Mouse (Mus musculus) central nervous system, embryonic 18 days (tissue): ENCODE results near the gene Pdcd2l. TPM values are rescaled to one million over a fixed set of nuclear protein-coding genes. Genes with fewer than 3 reads are reported as not detected.

ENCODE experiments used
- polyA plus RNA-seq: library from polyadenylated mRNA; depleted of rRNA; stranded (reverse); fragments of >200 nt; gene quantifications from 2 replicates; pipeline ENCODE4 v1.2.3, GENCODE M21; 2012; rRNA removed

Pdcd2l gene
- 47.3 and 47.6 TPM in 2 replicates for polyA plus RNA-seq

DNA sequence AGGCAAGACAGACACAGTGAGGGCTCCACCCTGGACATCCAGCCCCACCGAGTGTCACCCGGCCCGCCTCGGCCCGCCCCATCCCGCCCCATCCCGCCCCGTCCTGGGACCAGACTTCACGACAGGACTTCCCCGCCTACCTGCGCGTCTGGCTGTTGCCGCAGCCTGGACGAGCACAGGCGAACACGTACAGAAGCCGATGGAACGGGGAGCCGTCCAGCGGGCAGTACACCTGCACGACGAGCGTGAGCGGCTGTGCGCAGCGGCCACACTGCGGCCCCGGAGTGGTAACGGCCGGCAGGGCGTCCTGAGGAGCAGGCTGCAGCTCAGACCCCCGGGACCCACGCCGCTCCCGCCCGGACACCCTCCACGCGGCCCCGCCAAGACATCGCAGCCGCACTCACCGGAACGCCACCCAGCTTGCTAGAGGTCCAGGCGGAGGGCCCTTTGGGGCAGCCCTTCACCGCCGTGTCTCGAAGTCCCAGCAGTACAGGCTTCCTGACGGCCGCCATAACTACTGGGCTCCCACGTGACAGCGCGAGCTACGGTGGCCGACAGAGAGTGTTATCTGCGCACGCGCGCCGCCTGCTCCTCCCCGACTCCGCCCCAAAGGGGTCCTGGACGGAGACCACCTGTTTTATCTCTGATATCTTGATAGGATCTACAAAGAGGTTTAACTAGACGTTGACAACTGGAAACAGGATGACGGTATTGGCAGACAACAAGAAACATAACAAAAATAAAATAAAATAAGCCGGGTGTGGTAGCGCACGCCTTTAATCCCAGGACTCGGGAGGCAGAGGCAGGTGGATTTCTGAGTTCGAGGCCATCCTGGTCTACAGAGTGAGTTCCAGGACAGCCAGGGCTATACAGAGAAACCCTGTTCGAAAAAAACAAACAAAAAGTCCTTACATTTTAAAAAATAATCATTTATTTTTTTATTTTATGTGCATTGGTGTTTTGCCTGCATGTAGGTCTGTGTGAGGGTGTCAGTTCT is at the start of gene Pdcd2l:
Pdcd2l (minus strand) TSS at position 530 of the 997 bp plus-strand sequence.

DNA sequence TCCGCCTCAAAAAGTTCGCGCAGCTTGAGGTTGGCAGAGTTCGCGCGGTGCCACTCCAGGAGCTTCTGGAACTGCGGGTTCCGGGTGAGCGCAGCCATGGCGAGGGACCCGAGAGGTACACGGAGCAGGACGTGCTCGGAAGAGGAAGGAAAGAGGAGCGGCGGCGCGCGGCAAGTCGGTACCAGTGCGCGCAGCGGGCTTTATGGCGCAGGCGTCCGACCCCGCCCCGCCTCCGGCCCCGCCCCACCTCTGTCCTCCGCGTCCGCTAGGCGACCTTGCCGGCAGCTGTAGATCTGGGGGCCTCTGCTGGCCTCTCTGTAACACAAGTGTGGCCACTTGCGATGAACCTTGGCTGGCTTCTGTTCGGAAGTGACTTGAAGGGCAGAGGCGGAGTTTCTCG is 33.7 kb upstream of the Pdcd2l start, which contains the start of gene Gpi1:
Gpi1 (minus strand) TSS at position 221 of the 400 bp plus-strand sequence.

DNA sequence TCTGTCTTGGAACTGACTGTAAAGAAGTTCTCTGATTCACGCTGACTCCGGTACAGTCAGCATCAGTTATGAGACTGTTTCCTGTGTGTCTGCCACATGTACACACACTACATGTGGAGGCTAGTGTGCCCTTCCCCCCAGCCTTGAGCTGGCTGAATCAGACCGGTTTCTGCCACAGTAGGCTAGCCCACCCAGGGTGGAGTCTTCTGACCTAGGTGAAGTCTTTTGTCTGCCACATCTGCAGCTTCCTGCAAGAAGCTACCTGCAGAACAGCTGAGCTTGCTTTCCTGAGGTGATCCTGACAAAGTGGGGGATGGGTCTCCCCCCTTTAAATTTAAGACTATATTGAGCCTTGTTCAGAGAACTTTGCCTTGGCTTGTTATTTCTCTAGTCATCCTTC is 27.0 kb downstream of the Pdcd2l start, which contains the start of gene Uba2:
Uba2 (minus strand) TSS at position 146 of the 400 bp plus-strand sequence.

Other genes starting within 250 kb of the Pdcd2l start
- gene Scgb2b27, start 182.7 kb downstream of the Pdcd2l start, polyA plus RNA-seq, result not detected in 2 replicates
- gene Scgb1b27, start 175.2 kb downstream of the Pdcd2l start, polyA plus RNA-seq, result not detected in 2 replicates
- not detected in 2 replicates for gene Scgb1b30, start 101.2 kb downstream of the Pdcd2l start, polyA plus RNA-seq
- 33.7 and 38.0 TPM in 2 replicates for gene Wtip, start 63.4 kb downstream of the Pdcd2l start, polyA plus RNA-seq
- 123 and 126 TPM in 2 replicates for gene Uba2, start 27.1 kb downstream of the Pdcd2l start, polyA plus RNA-seq
- gene Gpi1, start 33.7 kb upstream of the Pdcd2l start, polyA plus RNA-seq, result 335 and 354 TPM in 2 replicates
- not detected in 2 replicates for gene Gm6096, start 54.4 kb upstream of the Pdcd2l start, polyA plus RNA-seq
- gene 4931406P16Rik, start 116.9 kb upstream of the Pdcd2l start, polyA plus RNA-seq, result 38.1 and 38.8 TPM in 2 replicates
- gene Lsm14a, start 196.7 kb upstream of the Pdcd2l start, polyA plus RNA-seq, result 53.7 and 58.3 TPM in 2 replicates